Mouse (Mus musculus) gastrocnemius, postnatal 10 days (tissue): ENCODE results near the gene Gm4353. TPM values are rescaled to one million over a fixed set of nuclear protein-coding genes. Genes with fewer than 3 reads are reported as not detected.

Experiments
- DNase-seq: peaks from one replicate; pipeline ENCODE4 v3.0.0; 2021; ENCODE audit warnings: mixed read lengths
- total RNA-seq, 2 experiments: library from RNA; stranded (reverse); gene quantifications; 2 replicates each; pipeline ENCODE4 v1.2.3; 2021

The Gm4353 gene
- total RNA-seq, 2 experiments from 2014 or later, result 1.3 to 2.3 TPM

DNA sequence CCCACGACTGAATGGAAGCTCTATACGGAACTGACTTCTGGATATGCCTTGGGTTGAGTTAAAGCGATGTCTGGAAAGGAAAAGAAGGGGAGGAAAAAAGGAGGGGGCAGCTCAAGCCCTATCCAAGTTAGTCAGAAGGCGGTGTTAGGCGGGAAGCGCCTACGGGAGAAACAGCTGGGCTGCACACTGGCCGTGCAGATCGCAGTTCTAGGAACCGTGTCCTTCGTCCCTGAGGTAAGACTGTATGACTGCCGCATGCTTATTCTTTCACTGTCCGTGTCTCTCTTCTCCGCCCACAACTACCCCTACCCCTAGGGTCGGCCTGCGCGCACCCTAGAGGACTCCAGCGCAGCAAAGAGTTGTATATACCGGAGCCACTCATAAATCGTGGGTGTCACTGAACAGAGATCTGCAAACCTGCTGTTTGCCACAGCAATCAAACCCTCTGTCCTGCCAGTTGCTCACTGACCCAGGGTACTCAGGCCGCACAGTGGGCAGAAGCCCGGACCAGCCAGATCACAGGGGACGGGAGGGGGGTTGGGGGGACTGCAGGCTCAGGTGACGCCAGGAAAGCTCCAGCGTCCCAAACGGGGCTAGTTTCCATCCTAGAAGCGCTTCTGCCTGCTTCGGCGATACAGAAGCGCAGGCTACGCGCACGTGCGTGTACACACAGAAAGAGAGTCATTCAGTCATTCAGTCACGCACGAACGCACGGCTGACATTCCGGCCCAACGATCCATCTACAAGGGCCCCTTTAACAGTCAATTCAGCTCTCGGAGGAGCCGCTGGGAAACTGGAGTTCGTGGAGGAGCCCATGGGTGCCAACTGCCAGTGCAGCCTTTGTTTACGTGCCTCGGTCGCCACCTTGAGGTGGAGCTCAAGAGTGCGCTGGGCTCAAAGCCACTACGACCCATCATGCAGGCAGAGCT lies 44.6 kb downstream of the Gm4353 start:
- DNase-seq, result peak; percentile 82

DNA sequence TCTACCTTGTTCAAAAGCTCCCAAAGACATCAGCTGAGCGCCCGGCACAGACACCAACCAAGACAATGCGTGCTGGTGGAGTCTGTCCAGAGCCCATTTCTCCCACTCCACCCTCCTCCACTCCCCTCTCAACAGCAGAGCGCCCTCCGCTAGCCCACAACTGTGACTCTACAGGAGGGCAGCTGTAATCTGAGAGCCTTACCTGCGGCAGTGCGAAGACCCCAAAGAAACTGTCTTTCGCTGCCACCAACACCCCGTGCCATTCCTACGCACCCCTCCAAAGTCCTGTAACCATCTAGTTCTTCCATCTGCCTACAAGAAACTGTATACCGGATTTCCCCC lies 45.3 kb downstream of the Gm4353 start, which contains the start of gene 1110004F10Rik:
Gene 1110004F10Rik, plus strand, starts transcription at position 202 of the 342 bp plus-strand sequence.
- peak; percentile 6 for DNase-seq

DNA sequence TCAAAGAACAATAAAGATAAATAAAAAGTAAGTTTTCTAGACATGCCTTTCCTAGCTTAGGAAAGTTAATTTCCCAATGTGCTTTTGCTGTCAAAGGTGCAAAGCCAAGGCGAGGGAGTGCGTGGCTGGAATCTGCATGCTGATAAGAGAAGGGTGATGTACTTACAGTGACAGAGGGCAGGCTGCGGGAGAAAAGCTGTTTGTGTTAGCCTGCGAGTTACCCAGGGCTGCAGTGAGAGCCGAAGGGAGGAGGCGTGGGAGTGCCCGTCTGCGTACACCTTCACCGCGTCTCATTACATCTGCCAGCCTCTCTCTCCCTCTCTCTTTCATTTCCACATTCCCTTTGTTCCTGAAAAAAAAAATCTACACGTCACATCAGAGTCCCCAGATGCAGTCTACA lies 45.9 kb downstream of the Gm4353 start, which contains the start of gene Sox6:
Gene Sox6, minus strand, starts transcription at position 286 of the 400 bp plus-strand sequence.
- DNase-seq, result no peak

DNA sequence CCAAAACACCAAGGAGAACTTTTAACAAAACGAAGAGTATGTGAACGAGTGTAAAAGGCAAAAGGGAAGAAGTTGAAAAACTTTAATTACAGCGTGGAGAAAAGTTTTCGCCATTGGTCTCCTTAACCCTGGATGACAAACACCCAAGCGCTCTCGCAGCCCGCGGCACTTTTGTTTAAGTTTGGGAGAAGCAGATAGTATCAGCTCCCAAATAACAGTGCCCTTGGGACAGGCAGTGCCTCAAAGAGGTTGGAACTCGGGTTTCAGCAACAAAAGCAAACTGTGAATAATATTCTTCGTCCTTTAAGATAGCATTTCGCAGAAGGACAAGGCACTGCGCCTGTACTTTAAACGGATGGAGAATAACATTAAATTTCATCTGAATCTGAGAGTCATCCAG lies 46.4 kb downstream of the Gm4353 start:
- no peak for DNase-seq

DNA sequence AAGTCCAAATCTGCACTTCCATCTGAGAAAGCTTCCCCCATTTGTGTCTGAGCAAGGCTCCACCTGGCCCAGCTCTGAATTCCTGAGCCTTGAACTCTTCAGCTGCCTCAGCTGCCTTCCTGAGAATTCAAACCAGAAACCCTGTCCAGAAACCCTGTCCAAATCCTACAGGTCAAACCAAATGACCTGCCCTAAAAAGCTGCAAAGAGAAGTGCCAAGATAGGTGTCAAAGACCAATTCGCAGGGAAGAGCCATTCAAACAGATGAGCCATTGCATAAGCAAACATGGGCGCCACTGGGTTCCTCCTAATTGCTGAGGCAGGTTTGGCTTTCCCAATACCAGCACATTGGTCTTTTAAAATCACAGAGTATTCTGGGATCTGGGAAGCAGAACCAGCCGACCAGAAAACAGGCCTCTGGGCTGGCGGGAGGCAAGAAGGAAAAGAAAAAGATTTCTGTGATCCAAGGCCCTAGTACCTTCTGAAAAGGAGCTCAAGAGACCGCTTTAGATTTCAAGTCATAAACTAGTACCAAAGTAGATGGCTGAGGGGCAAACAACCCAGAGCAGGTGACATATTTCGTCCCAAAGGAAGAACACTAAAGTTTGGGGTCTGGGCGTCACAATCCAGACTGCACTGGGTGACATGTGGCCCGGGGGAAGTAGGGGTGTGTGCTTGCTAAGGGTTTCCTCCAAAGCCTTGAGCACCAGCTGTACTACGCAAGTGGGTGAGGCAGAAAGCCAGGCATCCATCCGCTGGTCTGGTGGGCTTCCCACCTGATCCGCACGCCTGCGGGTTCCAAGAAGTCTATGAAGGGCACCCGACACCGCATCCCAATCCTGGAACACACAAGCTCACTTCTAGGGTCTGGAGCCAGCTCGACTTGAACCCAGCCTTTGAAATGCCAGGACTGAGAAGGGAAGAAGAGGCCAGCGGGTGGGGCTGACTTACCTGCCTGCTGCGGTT lies 47.6 kb downstream of the Gm4353 start:
- DNase-seq, result no peak

DNA sequence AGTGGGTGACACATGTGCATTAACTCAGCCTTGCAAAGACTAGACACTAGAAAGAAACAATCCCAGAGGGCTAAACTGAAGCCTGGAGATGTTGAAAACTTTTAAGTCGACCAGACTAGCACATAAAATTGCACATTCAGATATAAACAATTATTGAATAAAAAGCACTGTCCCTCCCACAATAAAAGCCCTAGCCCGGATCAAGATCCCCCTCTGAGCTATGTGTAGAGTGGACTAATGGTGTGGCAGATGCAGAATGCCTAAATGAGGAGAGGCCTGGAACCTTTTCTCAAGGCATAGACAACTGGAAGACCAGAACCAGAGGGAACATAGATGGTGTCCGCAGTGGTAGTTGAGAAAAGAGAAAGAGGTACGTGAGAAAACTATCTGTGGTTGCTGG lies 48.9 kb downstream of the Gm4353 start:
- no peak for DNase-seq

DNA sequence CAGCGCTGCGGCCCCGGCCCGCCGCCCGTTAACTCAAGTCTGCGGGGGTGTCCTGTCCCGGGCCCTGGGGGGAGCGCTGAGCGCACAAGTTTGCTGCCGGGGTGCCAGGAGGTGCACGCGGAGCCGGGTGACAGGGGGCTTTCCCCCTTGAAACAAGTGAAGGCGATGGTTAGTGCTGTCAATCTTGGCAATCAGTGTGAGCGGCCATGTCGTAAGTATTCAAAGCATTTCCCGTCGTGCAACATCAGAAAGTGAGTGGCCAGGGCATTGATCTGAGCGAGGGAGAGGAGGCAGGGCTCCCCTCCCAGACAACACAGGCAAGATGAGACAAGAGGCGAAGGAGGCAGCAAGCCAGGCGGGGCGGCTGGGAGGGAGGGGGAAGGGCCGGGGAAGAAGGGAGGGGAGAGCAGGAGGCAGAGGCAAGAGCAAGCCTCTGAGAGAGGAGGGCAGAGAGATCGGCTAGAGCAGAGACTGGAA lies 50.1 kb downstream of the Gm4353 start:
- peak; percentile 68 for DNase-seq

DNA sequence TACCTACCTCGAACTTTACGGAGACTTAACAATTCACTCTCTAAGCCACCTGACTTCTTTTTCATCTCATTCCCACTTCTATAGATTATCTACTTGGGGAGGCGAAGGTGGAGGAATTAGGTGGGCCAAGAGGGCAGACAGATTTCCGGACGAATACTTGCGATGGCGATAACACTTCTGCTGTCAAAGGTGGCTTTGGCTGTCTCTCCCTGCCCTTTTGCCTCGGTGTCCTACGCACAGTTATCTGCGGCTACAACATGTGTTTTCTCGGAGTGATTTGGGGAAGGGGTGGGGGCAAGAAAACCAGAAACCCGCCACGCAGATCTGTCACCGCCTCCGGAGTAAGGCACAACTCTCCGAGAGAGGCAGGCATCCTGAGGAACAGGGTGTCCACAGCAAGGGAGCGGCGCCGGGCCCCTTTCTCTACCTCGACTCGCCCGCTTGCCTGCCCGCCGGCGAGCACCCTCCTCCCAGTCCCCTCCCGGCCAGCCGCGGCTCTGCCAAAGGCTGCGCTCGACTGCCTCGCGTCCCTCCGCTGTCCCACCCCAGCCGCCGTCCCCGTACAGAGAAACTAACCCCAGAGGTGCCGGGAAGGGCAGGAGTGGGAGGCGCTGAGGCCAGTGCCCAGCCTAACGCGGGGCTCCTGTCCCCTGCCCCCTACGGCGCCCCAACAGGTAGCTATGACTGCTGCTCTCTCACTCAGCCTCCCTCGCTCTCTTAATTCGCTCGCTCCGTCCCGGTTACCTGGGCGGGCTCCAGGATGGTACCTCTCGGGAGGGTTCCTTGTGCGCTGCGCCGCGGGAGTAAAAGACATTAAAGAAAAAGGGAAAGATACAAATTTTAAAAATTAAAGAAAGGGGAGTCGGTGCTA lies 50.8 kb downstream of the Gm4353 start:
- peak; percentile 80 for DNase-seq

Other genes starting within 250 kb of the Gm4353 start
- 100 to 1,000 TPM; 110 TPM for gene Sox6, start 45.8 kb downstream of the Gm4353 start, total RNA-seq
- gene 1110004F10Rik, start 45.2 kb downstream of the Gm4353 start, total RNA-seq, result 10 to 100 TPM; 66.2 to 68.1 TPM
- gene Plekha7, start 223.7 kb upstream of the Gm4353 start, total RNA-seq, result 1 to 10 TPM; 2.6 to 3.2 TPM
- gene Rps13, start 249.6 kb upstream of the Gm4353 start, total RNA-seq, result 100 to 1,000 TPM; 384 to 414 TPM